Mouse (Mus musculus) c-Kit-positive CD71-negative TER-119-negative erythroid progenitor cells, embryonic 14.5 days (primary cell): ENCODE measurements around the gene Gprc5d.
A peak's percentile ranks its signal among the peaks of the same experiment; 100 is the strongest.

Source experiments
- DNase-seq: peaks from one replicate; pipeline ENCODE4 v3.0.0-alpha.2; 2013; ENCODE audit warnings: low read depth

The Gprc5d gene

DNA sequence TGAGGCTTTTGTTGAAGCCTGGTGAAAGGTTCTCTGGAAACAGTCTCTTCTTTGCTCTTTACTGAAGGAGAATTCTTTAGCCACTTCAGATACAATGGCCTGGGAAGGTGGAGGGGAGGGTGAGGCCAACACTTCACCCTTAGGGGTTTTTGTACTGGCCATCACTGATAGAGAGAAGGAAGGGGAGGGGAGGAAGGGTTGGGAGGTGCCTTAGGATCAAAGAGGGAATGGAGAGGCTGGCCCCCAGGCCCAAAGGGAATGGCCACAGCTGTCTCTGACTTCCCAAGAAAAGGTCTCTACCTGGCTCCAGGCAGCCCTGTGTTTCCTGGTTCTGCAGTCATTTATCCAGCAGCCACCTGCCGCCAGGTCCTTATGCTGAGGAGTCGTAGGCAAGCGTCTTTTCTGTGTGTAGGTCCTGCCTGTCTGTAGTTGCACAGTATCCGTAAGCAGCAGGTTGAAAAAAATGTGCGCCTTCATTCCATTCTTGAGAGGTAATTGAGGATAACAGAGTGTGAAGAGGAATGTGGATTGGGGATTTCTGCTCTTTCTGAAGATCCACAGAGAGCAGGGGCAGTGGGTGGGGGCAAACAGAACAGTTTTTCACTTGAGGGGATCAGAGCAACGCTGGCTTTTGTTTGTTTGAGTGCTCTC is 51.2 kb downstream of the Gprc5d start:
- DNase-seq, result no peak

DNA sequence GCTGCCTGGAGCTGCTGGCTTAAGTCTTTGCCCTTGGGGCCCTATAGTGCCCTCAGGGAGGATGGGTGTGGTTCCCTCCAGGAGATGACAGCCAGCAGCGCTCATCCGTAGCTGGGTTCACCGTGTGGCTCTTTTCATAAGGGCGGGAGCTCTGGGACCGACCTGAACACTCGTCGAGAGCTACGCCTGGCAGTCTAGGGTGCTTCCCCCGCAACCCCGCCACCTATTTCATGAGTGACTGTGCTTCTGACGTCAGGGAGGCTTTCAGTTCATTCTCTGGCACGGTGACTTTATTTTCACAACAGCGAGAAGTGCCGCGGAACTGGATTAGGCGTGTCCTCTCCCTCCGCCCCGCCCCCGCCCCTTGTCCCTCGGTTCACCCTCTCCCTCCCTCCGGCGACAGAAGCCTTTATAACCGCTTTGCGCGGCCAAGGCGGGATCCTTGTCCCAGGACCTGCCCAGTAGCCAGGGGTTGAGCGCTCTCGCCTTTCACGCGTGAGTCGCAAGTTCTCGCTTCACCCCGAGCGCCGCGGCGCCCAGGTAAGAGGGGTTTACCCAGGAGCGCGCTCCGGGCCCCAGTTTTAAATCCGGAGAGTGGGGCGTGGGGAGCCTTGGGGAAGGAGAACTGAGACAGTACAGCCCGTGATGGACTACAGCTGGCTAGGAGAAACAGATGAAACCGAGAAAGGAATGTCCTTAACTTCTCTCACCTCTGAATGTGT is 52.7 kb downstream of the Gprc5d start, which contains the start of gene Gprc5a:
Gene Gprc5a (plus strand): TSS at position 416 of the 722 bp plus-strand sequence.
- DNase-seq, result peak; percentile 66

DNA sequence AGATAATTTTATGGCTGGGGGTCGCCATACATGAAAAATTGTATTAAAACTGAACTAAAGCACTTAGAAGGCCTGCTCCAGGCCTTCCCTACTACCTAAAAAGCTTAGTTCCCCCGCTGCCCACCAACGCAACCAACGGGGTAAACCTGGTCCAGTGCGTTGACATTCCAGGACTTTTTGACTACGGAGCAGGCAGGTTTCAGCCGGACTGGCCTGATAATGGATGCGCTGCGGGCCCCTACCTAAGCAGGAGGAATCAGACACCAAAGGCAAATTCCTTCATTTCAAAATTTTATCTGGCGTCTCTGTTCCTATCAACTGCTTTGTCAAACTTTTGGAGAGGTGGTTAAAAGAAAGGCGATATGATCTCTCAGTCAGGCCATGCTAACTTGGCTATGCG is 53.5 kb downstream of the Gprc5d start:
- DNase-seq, result no peak

DNA sequence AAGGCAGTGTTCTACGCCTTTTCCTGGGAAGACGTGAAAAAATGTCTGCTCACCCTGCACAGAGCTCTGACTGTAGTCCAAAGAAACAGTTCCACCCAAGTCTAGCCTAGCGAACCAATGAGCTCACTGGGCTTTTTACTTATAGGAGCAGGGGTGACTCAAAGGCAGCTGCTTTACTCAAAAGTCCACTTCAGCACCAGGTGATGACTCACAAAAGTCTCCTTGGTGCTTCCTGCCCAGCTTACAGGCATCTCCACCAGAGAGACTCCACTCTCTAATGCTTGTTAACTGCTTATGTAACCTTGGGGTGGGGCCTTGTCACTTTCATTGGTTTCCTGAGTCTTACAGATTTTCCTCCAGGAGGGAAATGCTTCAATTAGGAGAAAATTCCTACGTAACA is 57.4 kb downstream of the Gprc5d start:
- no peak for DNase-seq
